Mouse (Mus musculus): ENCODE data around the gene Fkbp15. TPM values are rescaled to one million over a fixed set of nuclear protein-coding genes. Genes with fewer than 3 reads are reported as not detected.

Gene Fkbp15
- polyA plus RNA-seq, 1 experiment from 2014 or later = 24.3 TPM

DNA sequence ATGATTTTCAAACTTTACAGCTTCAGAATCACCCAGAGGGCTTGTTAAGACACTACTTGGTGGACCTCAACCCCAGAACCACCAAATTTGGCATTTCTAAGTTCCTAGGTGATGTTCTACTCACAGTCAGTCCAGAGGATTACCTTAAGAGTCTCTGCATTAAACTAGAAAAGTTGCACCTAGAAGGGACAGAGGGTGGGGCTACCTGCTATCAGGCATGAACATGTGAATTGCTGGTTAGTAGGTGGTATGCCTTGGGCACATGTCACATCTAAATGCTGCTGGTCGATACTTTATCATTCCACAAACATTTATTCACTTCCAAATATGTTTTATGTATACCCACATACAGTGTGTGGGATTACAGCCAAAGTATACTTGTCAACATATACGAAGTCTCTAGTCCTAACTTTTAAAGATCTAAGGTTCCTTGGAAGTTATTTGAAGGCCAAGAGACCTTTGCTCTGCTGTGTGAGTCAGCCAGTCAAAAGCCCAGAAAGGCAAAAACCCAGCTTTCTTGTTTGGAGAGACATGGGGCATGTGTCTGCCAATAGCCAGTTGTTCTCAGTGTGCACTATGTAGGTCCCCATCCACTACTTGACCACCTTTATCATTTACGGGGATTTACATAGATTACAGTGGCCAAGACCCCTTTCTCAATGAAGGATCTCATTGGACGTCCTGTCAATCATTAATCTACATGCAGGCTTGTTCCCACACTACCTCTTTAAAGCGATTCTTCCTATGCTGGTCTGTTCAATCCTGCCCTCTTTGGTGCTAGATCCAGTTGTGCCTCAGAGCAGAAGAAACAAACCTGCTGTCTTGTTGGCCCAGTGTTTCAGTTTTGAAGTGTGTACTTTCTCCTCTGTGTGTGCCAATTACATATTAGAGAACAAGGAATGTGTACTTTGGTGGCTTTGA lies 29.5 kb upstream of the Fkbp15 start:
- WGBS = 73% methylated on average over 5 of the region's 5 CpGs
- ATAC-seq (replicated peaks; ENCODE audit: low FRiP score) = no peak
- Histone ChIP-seq H3K36me3 (peaks cover 77% of the 10 kb centered on the region), H3K27ac (no peak overlapping the region), H3K4me2 (no peak overlapping the region), H3K9ac (no peak overlapping the region), H3K4me1 (no peaks in the 10 kb centered on the region), H3K4me3 (replicated peaks) (no peak overlapping the region), H3K27me3 (no peaks in the 10 kb centered on the region), H3K9me3 (replicated peaks) (no peaks in the 10 kb centered on the region)

DNA sequence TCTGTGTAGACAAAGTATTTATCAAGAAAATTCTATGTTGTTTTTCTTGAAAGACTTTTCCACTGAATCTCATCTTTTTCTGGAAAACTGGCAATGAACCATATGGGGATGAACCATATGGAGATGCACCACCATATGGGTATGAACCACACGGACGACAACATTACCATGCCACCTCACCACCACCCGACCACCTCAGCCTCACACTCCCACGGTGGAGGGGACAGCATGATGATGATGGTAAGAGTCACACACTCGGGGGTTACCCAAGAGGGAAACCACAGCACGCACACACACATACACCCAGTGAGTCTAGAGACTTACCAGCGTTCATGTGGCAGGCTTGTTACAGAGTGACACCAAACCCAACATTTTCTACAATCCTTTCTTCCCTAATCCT lies 25.1 kb upstream of the Fkbp15 start:
- Histone ChIP-seq H3K4me1 (no peaks in the 10 kb centered on the region), H3K27ac (no peak overlapping the region), H3K9ac (no peak overlapping the region), H3K4me2 (no peak overlapping the region), H3K9me3 (replicated peaks) (no peaks in the 10 kb centered on the region), H3K27me3 (no peaks in the 10 kb centered on the region), H3K4me3 (replicated peaks) (no peak overlapping the region), H3K36me3 (peaks cover 46% of the 10 kb centered on the region)
- 91% methylated on average over 7 of the region's 7 CpGs for WGBS
- no peak for ATAC-seq (replicated peaks; ENCODE audit: low FRiP score)

DNA sequence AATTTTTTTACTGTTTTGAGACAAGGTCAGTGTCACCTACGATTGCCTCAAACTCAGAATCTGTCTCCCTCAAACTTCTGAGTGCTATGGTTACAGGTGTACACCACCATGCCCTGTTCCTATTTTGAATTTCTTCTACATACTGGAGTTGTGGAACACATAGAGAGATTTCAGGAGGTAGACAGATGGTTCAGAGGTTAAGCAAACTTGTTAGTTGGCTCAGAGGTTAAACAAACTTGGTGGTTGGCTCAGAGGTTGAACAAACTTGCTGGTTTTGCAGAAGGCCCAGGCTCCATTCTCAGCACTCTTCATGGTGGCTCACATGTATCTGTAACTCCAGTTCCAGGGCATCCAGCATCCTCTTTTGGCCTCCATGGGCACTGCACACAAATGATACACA lies 23.8 kb upstream of the Fkbp15 start:
- no peaks in the 10 kb centered on the region for H3K4me1 ChIP-seq
- H3K36me3 ChIP-seq = peaks cover 33% of the 10 kb centered on the region
- no peaks in the 10 kb centered on the region for H3K27me3 ChIP-seq
- H3K9ac ChIP-seq = no peak overlapping the region
- no peak overlapping the region for H3K4me3 ChIP-seq (replicated peaks)
- no peaks in the 10 kb centered on the region for H3K9me3 ChIP-seq (replicated peaks)
- no peak for ATAC-seq (replicated peaks; ENCODE audit: low FRiP score)
- H3K4me2 ChIP-seq = no peak overlapping the region
- H3K27ac ChIP-seq = no peak overlapping the region
- WGBS = 88% methylated on average over 1 of the region's 1 CpGs

DNA sequence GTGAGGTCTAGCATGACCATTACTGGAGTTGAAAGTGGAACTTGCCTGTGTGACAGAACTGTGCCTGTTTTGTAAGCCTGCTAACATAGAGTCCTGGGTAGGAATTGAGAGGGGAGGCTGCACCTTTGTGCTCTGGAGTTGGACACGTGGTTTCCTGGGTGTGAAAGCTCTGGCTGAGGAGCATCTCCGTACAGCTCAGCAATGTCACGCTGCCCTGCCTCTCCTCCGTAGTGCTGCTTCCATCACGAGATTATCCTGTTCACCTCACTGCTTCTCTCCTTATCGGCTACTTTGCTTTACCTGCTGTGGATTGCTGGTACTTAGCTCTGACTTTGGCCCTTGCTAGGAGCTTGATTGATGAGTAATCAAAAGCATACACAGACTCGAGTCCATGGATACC lies 23.4 kb upstream of the Fkbp15 start:
- no peaks in the 10 kb centered on the region for H3K4me1 ChIP-seq
- no peak overlapping the region for H3K27ac ChIP-seq
- ATAC-seq (replicated peaks; ENCODE audit: low FRiP score) = no peak
- WGBS = 74% methylated on average over 7 of the region's 7 CpGs
- H3K36me3 ChIP-seq = peaks cover 29% of the 10 kb centered on the region
- no peaks in the 10 kb centered on the region for H3K9me3 ChIP-seq (replicated peaks)
- no peaks in the 10 kb centered on the region for H3K27me3 ChIP-seq
- H3K4me3 ChIP-seq (replicated peaks) = no peak overlapping the region
- H3K9ac ChIP-seq = no peak overlapping the region
- H3K4me2 ChIP-seq = no peak overlapping the region

DNA sequence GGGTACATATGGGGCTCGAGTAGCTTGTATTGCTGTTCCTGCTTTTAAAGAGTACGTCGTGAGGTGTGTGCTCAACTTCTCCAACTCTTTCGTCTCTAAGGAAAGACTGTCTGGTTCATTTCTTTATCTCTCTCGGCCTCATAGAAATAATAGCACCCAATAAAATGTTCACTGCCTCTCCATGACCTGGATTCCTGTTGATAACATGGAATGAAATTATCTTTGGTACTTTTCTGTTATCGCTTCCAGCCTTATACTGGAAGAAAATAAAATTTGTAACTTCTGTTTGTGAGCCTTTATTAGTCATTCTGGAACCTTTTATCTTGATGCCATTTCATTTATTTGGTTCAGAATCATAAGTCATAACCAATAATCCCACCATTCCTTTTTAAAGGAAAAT lies 22.9 kb upstream of the Fkbp15 start:
- no peak overlapping the region for H3K9ac ChIP-seq
- no peaks in the 10 kb centered on the region for H3K9me3 ChIP-seq (replicated peaks)
- H3K36me3 ChIP-seq = peaks cover 24% of the 10 kb centered on the region
- WGBS = 93% methylated on average over 6 of the region's 6 CpGs
- no peak for ATAC-seq (replicated peaks; ENCODE audit: low FRiP score)
- no peak overlapping the region for H3K27ac ChIP-seq
- no peak overlapping the region for H3K4me3 ChIP-seq (replicated peaks)
- H3K27me3 ChIP-seq = no peaks in the 10 kb centered on the region
- no peaks in the 10 kb centered on the region for H3K4me1 ChIP-seq
- no peak overlapping the region for H3K4me2 ChIP-seq

DNA sequence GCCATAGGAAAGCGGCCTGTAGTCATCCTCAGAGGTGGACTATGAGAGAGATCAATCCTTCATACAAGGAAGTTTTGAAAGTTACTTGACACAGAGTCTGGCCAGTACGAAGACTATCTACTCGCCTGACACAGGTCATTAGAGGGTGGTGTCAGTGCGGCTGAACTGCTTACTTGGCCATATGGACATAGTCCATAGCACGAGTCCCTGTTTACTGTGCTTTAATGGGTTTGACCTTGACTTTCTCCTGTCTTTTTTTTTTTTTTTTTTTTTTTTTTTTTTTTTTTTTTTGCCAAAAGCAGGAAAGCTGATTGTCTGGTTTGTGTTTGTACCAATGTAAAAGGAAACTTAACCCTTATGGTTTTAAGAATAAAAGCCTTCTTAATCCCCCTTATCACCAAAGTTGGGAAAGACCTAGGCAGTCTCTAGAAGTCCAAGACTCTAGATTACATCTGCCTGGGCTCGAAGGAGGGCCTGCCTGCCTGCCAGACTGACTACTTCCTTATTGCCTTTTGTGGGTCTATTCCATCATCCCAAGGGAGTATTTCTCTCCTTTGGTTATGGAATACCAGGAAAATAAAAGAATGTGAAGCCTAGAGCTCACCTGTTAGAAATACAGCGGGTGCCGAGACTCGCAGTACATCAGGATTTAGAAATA lies 19.5 kb upstream of the Fkbp15 start:
- Histone ChIP-seq H3K4me1 (no peaks in the 10 kb centered on the region), H3K4me3 (replicated peaks) (no peak overlapping the region), H3K9ac (no peak overlapping the region), H3K27ac (no peak overlapping the region), H3K36me3 (no peaks in the 10 kb centered on the region), H3K9me3 (replicated peaks) (no peaks in the 10 kb centered on the region), H3K27me3 (no peaks in the 10 kb centered on the region), H3K4me2 (no peak overlapping the region)
- no peak for ATAC-seq (replicated peaks; ENCODE audit: low FRiP score)
- WGBS = 79% methylated on average over 9 of the region's 9 CpGs

DNA sequence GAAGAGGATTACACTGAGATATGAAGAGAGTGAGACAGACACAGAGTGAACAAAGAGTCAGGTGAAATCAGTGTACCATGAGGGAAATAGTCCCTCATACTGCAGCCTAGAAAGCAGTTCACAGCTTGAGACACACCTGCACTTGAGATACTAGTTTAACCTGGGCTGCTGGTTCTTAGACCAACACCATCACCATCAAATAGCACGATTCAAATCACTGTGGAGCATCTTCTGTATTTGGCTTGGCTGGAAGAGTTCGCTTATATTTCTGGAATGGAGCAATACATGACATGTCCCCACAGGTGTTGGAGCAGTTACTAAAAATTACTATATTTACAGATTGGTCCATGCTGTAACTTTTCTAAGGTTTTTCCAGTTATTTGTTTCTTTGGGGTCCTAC lies 15.8 kb upstream of the Fkbp15 start:
- 91% methylated on average over 2 of the region's 2 CpGs for WGBS
- ATAC-seq (replicated peaks; ENCODE audit: low FRiP score) = no peak
- Histone ChIP-seq H3K4me1 (peaks cover 6% of the 10 kb centered on the region; the same call in 1 of the 2 replicates), H3K36me3 (no peaks in the 10 kb centered on the region), H3K4me2 (no peak overlapping the region), H3K4me3 (replicated peaks) (no peak overlapping the region), H3K9ac (no peak overlapping the region), H3K9me3 (replicated peaks) (no peaks in the 10 kb centered on the region), H3K27ac (no peak overlapping the region), H3K27me3 (no peaks in the 10 kb centered on the region)

DNA sequence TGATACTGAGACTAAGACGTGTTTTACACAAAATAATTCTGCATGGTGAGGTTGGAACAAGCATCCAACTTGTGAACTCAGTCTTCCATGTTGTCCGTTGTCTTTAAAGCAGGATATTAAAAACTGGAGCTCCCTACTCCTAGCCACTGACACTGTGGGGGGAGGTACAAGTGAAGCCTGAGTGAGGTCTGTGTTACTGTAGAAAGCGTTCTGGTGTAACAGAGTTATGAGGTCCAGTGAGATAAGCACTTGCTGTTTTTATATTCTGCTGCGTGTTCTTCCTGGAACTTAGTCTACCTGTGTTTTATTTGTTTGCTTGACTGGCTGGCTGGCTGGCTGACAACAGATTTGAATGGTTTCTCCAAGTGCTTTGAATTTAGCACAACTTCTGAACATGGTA lies 14.0 kb upstream of the Fkbp15 start:
- no peak overlapping the region for H3K4me3 ChIP-seq (replicated peaks)
- no peaks in the 10 kb centered on the region for H3K9me3 ChIP-seq (replicated peaks)
- H3K27me3 ChIP-seq = no peaks in the 10 kb centered on the region
- peaks cover 6% of the 10 kb centered on the region; the same call in 1 of the 2 replicates for H3K4me1 ChIP-seq
- H3K36me3 ChIP-seq = no peaks in the 10 kb centered on the region
- no peak overlapping the region for H3K9ac ChIP-seq
- H3K27ac ChIP-seq = no peak overlapping the region
- ATAC-seq (replicated peaks; ENCODE audit: low FRiP score) = no peak
- H3K4me2 ChIP-seq = no peak overlapping the region
- 64% methylated on average over 4 of the region's 4 CpGs for WGBS

DNA sequence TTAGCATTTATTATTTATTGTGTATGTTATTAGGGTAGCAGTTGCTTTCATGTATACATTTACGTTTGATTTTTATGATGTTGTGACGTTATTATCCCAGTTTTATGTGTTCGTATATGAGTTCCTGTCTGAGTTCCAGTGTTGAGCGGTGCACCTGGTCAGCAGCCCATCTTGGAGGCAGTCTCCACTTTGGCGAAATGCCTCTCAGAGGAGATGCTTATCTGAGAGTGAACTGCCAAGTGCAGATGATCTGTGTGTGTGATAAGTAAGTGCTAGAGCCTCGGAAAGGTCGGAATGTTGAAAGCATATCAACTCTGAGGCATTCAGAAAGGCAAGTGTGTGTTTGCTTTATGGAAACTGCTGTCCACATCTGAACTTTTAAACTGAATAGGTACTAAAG lies 13.3 kb upstream of the Fkbp15 start:
- no peak for ATAC-seq (replicated peaks; ENCODE audit: low FRiP score)
- Histone ChIP-seq H3K4me3 (replicated peaks) (no peak overlapping the region), H3K27ac (no peak overlapping the region), H3K9me3 (replicated peaks) (no peaks in the 10 kb centered on the region), H3K27me3 (no peaks in the 10 kb centered on the region), H3K4me1 (peaks cover 6% of the 10 kb centered on the region; the same call in 1 of the 2 replicates), H3K36me3 (no peaks in the 10 kb centered on the region), H3K4me2 (no peak overlapping the region), H3K9ac (no peak overlapping the region)
- 62% methylated on average over 7 of the region's 7 CpGs for WGBS

DNA sequence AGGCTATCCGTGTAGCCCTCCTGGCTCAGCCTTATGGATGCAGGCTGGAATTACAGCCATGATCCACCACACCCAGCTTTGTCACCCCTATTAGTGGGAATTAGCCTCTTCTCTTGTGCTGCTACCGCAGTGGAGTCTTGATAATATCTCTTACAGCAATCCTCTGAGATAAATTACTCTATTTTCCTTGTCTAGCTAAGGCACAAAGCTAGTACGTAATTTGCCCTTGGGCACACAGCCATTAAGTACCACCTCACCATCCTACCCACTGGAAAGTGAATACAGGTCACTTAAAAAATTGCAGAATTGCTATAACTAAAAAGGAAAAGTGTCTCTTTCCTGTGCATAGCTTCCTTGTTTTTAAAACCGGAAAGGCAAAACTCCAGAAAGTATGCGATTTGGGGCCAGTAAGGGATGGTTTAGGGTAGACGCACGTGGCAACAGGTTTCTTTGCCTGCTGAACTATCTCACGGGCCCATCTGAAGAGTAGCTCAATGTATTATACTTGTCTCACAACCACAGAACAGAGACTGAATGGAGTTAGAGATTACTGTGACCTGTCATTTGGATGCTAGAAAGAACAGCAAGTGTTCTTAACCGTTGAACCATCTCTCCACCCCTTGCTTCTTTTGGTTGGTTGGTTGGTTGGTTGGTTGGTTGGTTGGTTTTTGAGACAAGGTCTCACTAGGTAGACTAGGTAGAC lies 12.6 kb upstream of the Fkbp15 start:
- no peak for ATAC-seq (replicated peaks; ENCODE audit: low FRiP score)
- H3K27ac ChIP-seq = no peak overlapping the region
- no peaks in the 10 kb centered on the region for H3K36me3 ChIP-seq
- 84% methylated on average over 9 of the region's 9 CpGs for WGBS
- peaks cover 6% of the 10 kb centered on the region; the same call in 1 of the 2 replicates for H3K4me1 ChIP-seq
- no peaks in the 10 kb centered on the region for H3K9me3 ChIP-seq (replicated peaks)
- H3K4me2 ChIP-seq = no peak overlapping the region
- no peak overlapping the region for H3K4me3 ChIP-seq (replicated peaks)
- no peaks in the 10 kb centered on the region for H3K27me3 ChIP-seq
- H3K9ac ChIP-seq = no peak overlapping the region

DNA sequence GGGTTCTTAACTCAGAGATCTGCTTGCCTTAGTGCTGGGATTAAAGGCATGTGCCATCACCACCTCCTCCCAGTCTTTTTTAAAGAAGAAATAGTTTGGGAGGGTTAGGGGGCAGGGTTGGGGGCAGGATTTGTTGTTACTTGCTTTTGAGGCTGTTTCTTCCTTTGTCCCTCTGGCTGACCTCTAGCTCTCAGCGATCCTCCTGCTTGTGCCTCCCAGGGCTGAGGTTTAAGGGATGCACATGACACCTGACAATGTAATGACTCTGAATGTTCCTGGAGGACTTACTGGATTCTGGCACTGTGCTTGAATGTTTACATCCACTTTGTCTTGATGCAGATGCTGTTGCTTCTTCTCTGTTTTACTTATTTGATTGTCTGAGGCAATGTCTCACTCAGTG lies 12.1 kb upstream of the Fkbp15 start:
- WGBS = 33% methylated on average over 1 of the region's 1 CpGs
- Histone ChIP-seq H3K36me3 (no peaks in the 10 kb centered on the region), H3K4me2 (no peak overlapping the region), H3K4me3 (replicated peaks) (no peak overlapping the region), H3K27me3 (no peaks in the 10 kb centered on the region), H3K9ac (no peak overlapping the region), H3K9me3 (replicated peaks) (no peaks in the 10 kb centered on the region), H3K4me1 (peaks cover 6% of the 10 kb centered on the region; the same call in 1 of the 2 replicates), H3K27ac (no peak overlapping the region)
- ATAC-seq (replicated peaks; ENCODE audit: low FRiP score) = no peak

DNA sequence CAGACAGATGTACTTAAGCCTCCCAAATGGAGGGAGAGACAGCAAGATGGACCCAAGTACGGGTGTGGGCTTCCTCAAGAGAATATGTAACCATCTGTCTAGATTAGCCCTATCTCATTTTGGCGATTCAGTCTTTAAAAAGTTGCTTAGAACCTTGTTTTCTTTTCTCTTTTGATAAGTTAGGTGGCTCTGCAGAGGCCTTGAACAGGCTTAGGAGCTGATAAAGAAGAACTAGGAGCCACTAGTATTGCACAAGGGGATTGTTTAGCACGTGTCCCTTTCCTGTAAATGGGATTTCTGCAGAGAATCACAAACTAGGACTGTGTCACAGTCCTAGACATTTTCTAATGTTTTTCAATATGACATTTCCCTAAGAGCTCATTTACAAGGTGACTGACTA lies 8.7 kb upstream of the Fkbp15 start:
- H3K27ac ChIP-seq = no peak overlapping the region
- H3K9me3 ChIP-seq (replicated peaks) = no peaks in the 10 kb centered on the region
- H3K4me1 ChIP-seq = peaks cover 12% of the 10 kb centered on the region
- 78% methylated on average over 3 of the region's 3 CpGs for WGBS
- no peaks in the 10 kb centered on the region for H3K27me3 ChIP-seq
- H3K4me3 ChIP-seq (replicated peaks) = no peak overlapping the region
- H3K4me2 ChIP-seq = no peak overlapping the region
- no peak overlapping the region for H3K9ac ChIP-seq
- no peaks in the 10 kb centered on the region for H3K36me3 ChIP-seq
- no peak for ATAC-seq (replicated peaks; ENCODE audit: low FRiP score)

All from kidney, embryonic 15.5 days (tissue).